Mouse (Mus musculus): ENCODE measurements at regions not wholly inside any gene's neighbourhood (a gene's known extent, or its start where the extent isn't known, plus 50 kb on each side); places are given as distances from the start of the nearest gene placed in this dataset.
"Not testable (repeated sequence)": the region's sequence is repeated elsewhere in the genome, so short reads cannot be mapped to it uniquely, and the experiment has no call there.

DNA sequence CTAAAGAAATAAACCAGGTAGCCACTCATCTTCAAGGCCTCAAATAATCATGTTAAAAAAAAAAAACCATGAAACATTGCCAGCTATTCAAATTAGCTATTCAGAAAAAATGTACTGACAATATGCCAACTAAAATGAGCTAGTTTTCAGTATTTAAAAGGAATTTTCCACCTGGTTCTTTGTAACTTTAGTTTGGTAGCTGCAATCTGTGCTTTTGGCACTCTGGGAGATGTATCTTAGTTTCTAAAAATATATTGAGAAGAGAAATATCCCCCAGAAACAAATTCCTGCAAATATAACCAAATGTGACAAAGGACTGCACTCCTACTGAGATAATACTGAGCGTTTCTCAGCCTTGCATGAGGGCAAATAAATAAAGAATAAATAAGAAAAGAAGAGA, 1317.8 kb upstream of the Adam24 start:
- no peak for DNase-seq (ENCODE audit: low spot score)
- 90% methylated on average over 1 of the region's 1 CpGs for WGBS
- H3K9me3 ChIP-seq (replicated peaks) = no peaks in the 10 kb centered on the region
- H3K4me1 ChIP-seq = no peaks in the 10 kb centered on the region
- no peaks in the 10 kb centered on the region for H3K36me3 ChIP-seq
- H3K27ac ChIP-seq = no peak overlapping the region
- no peak overlapping the region for H3K4me3 ChIP-seq
- H3K27me3 ChIP-seq (ENCODE audit: low read depth, poor library complexity, severe bottlenecking) = no peaks in the 10 kb centered on the region

DNA sequence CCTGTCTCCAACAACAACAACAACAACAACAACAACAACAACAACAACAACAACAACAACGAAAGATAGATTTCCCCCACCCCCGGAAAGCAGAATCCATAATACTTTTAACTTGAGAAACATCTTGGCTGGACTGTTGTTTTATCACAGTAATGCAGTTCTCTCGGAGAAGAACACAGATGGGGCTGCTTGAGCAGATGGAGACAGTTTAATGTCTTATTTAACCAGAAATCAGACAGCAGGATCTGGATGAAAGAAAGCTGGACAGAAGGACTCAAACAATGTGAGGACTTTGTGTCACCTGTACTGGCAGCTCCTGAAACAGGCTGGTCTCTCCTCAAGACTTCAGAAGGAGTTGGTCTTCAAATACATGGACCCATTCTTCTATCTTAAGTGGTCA, 1317.0 kb upstream of the Adam24 start:
- no peaks in the 10 kb centered on the region for H3K4me1 ChIP-seq
- H3K27me3 ChIP-seq (ENCODE audit: low read depth, poor library complexity, severe bottlenecking) = no peaks in the 10 kb centered on the region
- WGBS = 90% methylated on average over 3 of the region's 3 CpGs

DNA sequence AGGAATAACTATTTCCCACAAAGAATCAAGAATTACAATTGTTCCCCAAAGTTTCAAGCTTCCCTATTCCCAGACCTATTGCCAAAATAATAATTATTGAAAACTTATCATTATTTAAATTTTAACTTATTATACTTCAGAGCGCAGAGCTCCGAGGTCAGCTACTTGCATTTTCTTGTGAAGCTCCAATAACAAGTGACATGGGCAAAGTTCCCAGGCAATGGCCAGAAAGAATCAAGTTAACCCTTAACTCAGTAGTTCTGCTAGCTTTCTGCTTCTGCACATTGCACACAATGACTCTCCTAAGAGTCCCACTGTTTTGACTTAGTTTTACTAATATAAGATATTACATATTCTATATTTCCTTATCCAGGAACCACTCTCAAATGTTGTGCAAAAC, 1308.5 kb upstream of the Adam24 start:
- H3K27ac ChIP-seq; H3K4me1 ChIP-seq; H3K4me3 ChIP-seq; DNase-seq (ENCODE audit: low spot score); H3K9me3 ChIP-seq (replicated peaks); H3K36me3 ChIP-seq; H3K27me3 ChIP-seq (ENCODE audit: low read depth, poor library complexity, severe bottlenecking): not testable (repeated sequence)
- WGBS = 80% methylated on average over 2 of the region's 2 CpGs

More for the DNA sequence above, 1317.0 kb upstream of the Adam24 start:
- DNase-seq (ENCODE audit: low spot score) = no peak
- Histone ChIP-seq H3K27ac (no peak overlapping the region), H3K4me3 (no peak overlapping the region), H3K9me3 (replicated peaks) (no peaks in the 10 kb centered on the region), H3K36me3 (no peaks in the 10 kb centered on the region)

Data from limb, embryonic 10.5 days (tissue).